Mouse (Mus musculus) thymus, postnatal 4 days (tissue): ENCODE data around the gene Agpat3.
A peak's percentile ranks its signal among the peaks of the same experiment; 100 is the strongest.

Experiments used
- DNase-seq: peaks from one replicate; pipeline ENCODE4 v3.0.0; 2021

Gene Agpat3

GRCm38 (mm10) chr10:78321133-78321757, 31.0 kb downstream of the Agpat3 start:
- no peak for DNase-seq

- no peak for DNase-seq
Measured at GRCm38 (mm10) chr10:78320526-78320925, 31.8 kb downstream of the Agpat3 start.

- no peak for DNase-seq
Measured at GRCm38 (mm10) chr10:78319940-78320339, 32.3 kb downstream of the Agpat3 start.

GRCm38 (mm10) chr10:78317270-78317923, 34.9 kb downstream of the Agpat3 start:
- DNase-seq, result no peak

- no peak for DNase-seq
Measured at GRCm38 (mm10) chr10:78316228-78317087, 35.8 kb downstream of the Agpat3 start.

GRCm38 (mm10) chr10:78315145-78315544, 37.1 kb downstream of the Agpat3 start:
- no peak for DNase-seq

- no peak for DNase-seq
Measured at GRCm38 (mm10) chr10:78311886-78312635, 40.2 kb downstream of the Agpat3 start.

- no peak for DNase-seq
Measured at GRCm38 (mm10) chr10:78310747-78311267, 41.5 kb downstream of the Agpat3 start.

- no peak for DNase-seq
Measured at GRCm38 (mm10) chr10:78308617-78309016, 43.7 kb downstream of the Agpat3 start.

- DNase-seq, result no peak
Measured at GRCm38 (mm10) chr10:78307391-78307790, 44.9 kb downstream of the Agpat3 start.

GRCm38 (mm10) chr10:78306027-78306426, 46.3 kb downstream of the Agpat3 start:
- no peak for DNase-seq

- DNase-seq, result no peak
Measured at GRCm38 (mm10) chr10:78304996-78305395, 47.3 kb downstream of the Agpat3 start.

- peak; percentile 45 for DNase-seq
Measured at GRCm38 (mm10) chr10:78303675-78304074, 48.6 kb downstream of the Agpat3 start.

GRCm38 (mm10) chr10:78300061-78300460, 52.2 kb downstream of the Agpat3 start:
- no peak for DNase-seq

GRCm38 (mm10) chr10:78298651-78299644, 53.3 kb downstream of the Agpat3 start:
- DNase-seq, result peak; percentile 62

- DNase-seq, result peak; percentile 88
Measured at GRCm38 (mm10) chr10:78297576-78298484, 54.5 kb downstream of the Agpat3 start.

- DNase-seq, result peak; percentile 35
Measured at GRCm38 (mm10) chr10:78296980-78297379, 55.3 kb downstream of the Agpat3 start.

GRCm38 (mm10) chr10:78296371-78296770, 55.9 kb downstream of the Agpat3 start:
- no peak for DNase-seq

- no peak for DNase-seq
Measured at GRCm38 (mm10) chr10:78293576-78293975, 58.7 kb downstream of the Agpat3 start.

GRCm38 (mm10) chr10:78292381-78292780, 59.9 kb downstream of the Agpat3 start:
- DNase-seq, result no peak
